Mouse (Mus musculus) forebrain, embryonic 12.5 days (tissue): ENCODE measurements around the gene Myof. TPM values are rescaled to one million over a fixed set of nuclear protein-coding genes. Genes with fewer than 3 reads are reported as not detected.

ENCODE experiments used
- ATAC-seq: fragments of 200-750 bp; cut with Nextera tagmentation; 2 replicates; pipeline ENCODE4 v1.8.0; 2017; ENCODE audit warnings: moderate TSS enrichment; ENCODE audit not compliant: low FRiP score
- H3K27ac ChIP-seq: fragments of 300-500 bp; sonication (generic); 2 replicates; pipeline ENCODE4 v1.5.1; 2016; ENCODE audit warnings: mild to moderate bottlenecking
- H3K27me3 ChIP-seq: fragments of 300-500 bp; sonication (generic); 2 replicates; pipeline ENCODE4 v1.6.1; 2016; ENCODE audit warnings: mild to moderate bottlenecking
- H3K36me3 ChIP-seq: fragments of 300-500 bp; sonication (generic); replicated peaks from 2 replicates; pipeline ENCODE4 v1.6.1; 2016; ENCODE audit warnings: mild to moderate bottlenecking
- H3K4me1 ChIP-seq: fragments of 300-500 bp; sonication (generic); 2 replicates; pipeline ENCODE4 v1.6.1; 2016
- H3K4me2 ChIP-seq: fragments of 300-500 bp; sonication (generic); 2 replicates; pipeline ENCODE4 v1.6.1; 2016; ENCODE audit warnings: mild to moderate bottlenecking, moderate library complexity
- H3K4me3 ChIP-seq: fragments of 300-500 bp; sonication (generic); replicated peaks from 2 replicates; pipeline ENCODE4 v1.5.1; 2016; ENCODE audit warnings: mild to moderate bottlenecking
- H3K9ac ChIP-seq: fragments of 300-500 bp; sonication (generic); 2 replicates; pipeline ENCODE4 v1.6.1; 2016; ENCODE audit warnings: mild to moderate bottlenecking
- H3K9me3 ChIP-seq: fragments of 300-500 bp; sonication (generic); 2 replicates; pipeline ENCODE4 v1.6.1; 2016
- WGBS: fragments of 180-500 bp; shearing (Covaris S2); methylation state at CpG from one replicate; pipeline ENCODE4 v1.1.7; 2016; 5-methylcytosine and 5-hydroxymethylcytosine counted together
- polyA plus RNA-seq: library from polyadenylated mRNA; unstranded; fragments of >200 nt; fragmentation: Nextera tagmentation; extraction: Ambion mirVana; gene quantifications from 2 replicates; pipeline ENCODE4 v1.2.1, GENCODE M21; 2016

Myof gene
- polyA plus RNA-seq, 1 experiment from 2014 or later: 2.9 TPM

- Histone ChIP-seq H3K27me3 (0 out of 2 replicates have a peak, but pooled peaks cover 4% of the 10 kb centered on the region), H3K9ac (no peak overlapping the region), H3K27ac (no peak overlapping the region), H3K4me3 (no peak overlapping the region), H3K4me2 (no peak overlapping the region), H3K4me1 (no peaks in the 10 kb centered on the region), H3K9me3 (no peaks in the 10 kb centered on the region), H3K36me3 (no peaks in the 10 kb centered on the region)
- no peak for ATAC-seq
- WGBS: 86% methylated on average over 2 of the region's 2 CpGs
Measured at GRCm38 (mm10) chr19:38034696-38035095, 8.7 kb downstream of the Myof start.

- 89% methylated on average over 2 of the region's 2 CpGs for WGBS
- Histone ChIP-seq H3K4me3 (no peak overlapping the region), H3K4me1 (no peaks in the 10 kb centered on the region), H3K27ac (no peak overlapping the region), H3K4me2 (no peak overlapping the region), H3K27me3 (0 out of 2 replicates have a peak, but pooled peaks cover 4% of the 10 kb centered on the region), H3K9ac (no peak overlapping the region), H3K9me3 (no peaks in the 10 kb centered on the region), H3K36me3 (no peaks in the 10 kb centered on the region)
- ATAC-seq: no peak
Measured at GRCm38 (mm10) chr19:38033735-38034057, 9.7 kb downstream of the Myof start.

GRCm38 (mm10) chr19:38032993-38033734 lies 10.2 kb downstream of the Myof start:
- Histone ChIP-seq H3K36me3 (no peaks in the 10 kb centered on the region), H3K9ac (no peak overlapping the region), H3K9me3 (no peaks in the 10 kb centered on the region), H3K4me3 (no peak overlapping the region), H3K27me3 (0 out of 2 replicates have a peak, but pooled peaks cover 4% of the 10 kb centered on the region), H3K4me1 (no peaks in the 10 kb centered on the region), H3K27ac (no peak overlapping the region), H3K4me2 (no peak overlapping the region)
- 83% methylated on average over 15 of the region's 15 CpGs for WGBS
- ATAC-seq: no peak

- no peaks in the 10 kb centered on the region for H3K36me3 ChIP-seq
- no peak for ATAC-seq
- 0 out of 2 replicates have a peak, but pooled peaks cover 2% of the 10 kb centered on the region for H3K4me1 ChIP-seq
- no peak overlapping the region for H3K9ac ChIP-seq
- H3K4me2 ChIP-seq: no peak overlapping the region
- 74% methylated on average over 9 of the region's 9 CpGs for WGBS
- H3K9me3 ChIP-seq: no peaks in the 10 kb centered on the region
- H3K4me3 ChIP-seq: no peak overlapping the region
- H3K27ac ChIP-seq: no peak overlapping the region
- 0 out of 2 replicates have a peak, but pooled peaks cover 4% of the 10 kb centered on the region for H3K27me3 ChIP-seq
Measured at GRCm38 (mm10) chr19:38031144-38031543, 12.2 kb downstream of the Myof start.

GRCm38 (mm10) chr19:38030673-38031137 lies 12.7 kb downstream of the Myof start:
- 11% methylated on average over 8 of the region's 23 CpGs for WGBS
- Histone ChIP-seq H3K27me3 (0 out of 2 replicates have a peak, but pooled peaks cover 4% of the 10 kb centered on the region), H3K9me3 (no peaks in the 10 kb centered on the region), H3K4me3 (no peak overlapping the region), H3K9ac (no peak overlapping the region), H3K27ac (no peak overlapping the region), H3K4me1 (0 out of 2 replicates have a peak, but pooled peaks cover 5% of the 10 kb centered on the region), H3K4me2 (0 out of 2 replicates have a peak overlapping the region, but pooled peaks have one; percentile 15), H3K36me3 (no peaks in the 10 kb centered on the region)
- ATAC-seq: peak; percentile 64; the same call in 1 of the 2 replicates

- H3K27ac ChIP-seq: no peak overlapping the region
- H3K9me3 ChIP-seq: no peaks in the 10 kb centered on the region
- H3K4me3 ChIP-seq: no peak overlapping the region
- no peak overlapping the region for H3K4me2 ChIP-seq
- H3K27me3 ChIP-seq: 0 out of 2 replicates have a peak, but pooled peaks cover 4% of the 10 kb centered on the region
- 82% methylated on average over 3 of the region's 3 CpGs for WGBS
- no peaks in the 10 kb centered on the region for H3K36me3 ChIP-seq
- H3K9ac ChIP-seq: no peak overlapping the region
- ATAC-seq: no peak
- H3K4me1 ChIP-seq: 0 out of 2 replicates have a peak, but pooled peaks cover 10% of the 10 kb centered on the region
Measured at GRCm38 (mm10) chr19:38029871-38030270, 13.5 kb downstream of the Myof start.

GRCm38 (mm10) chr19:38029292-38029691 lies 14.1 kb downstream of the Myof start:
- no peak for ATAC-seq
- H3K9ac ChIP-seq: no peak overlapping the region
- no peak overlapping the region for H3K4me2 ChIP-seq
- no peaks in the 10 kb centered on the region for H3K9me3 ChIP-seq
- H3K36me3 ChIP-seq: no peaks in the 10 kb centered on the region
- H3K4me3 ChIP-seq: no peak overlapping the region
- no peak overlapping the region for H3K27ac ChIP-seq
- WGBS: 88% methylated on average over 3 of the region's 3 CpGs
- H3K4me1 ChIP-seq: 0 out of 2 replicates have a peak, but pooled peaks cover 11% of the 10 kb centered on the region
- 0 out of 2 replicates have a peak, but pooled peaks cover 4% of the 10 kb centered on the region for H3K27me3 ChIP-seq

GRCm38 (mm10) chr19:38027881-38028521 lies 15.4 kb downstream of the Myof start:
- Histone ChIP-seq H3K9me3 (no peaks in the 10 kb centered on the region), H3K27me3 (0 out of 2 replicates have a peak, but pooled peaks cover 4% of the 10 kb centered on the region), H3K4me1 (peaks cover 11% of the 10 kb centered on the region; the same call in 1 of the 2 replicates), H3K9ac (no peak overlapping the region), H3K36me3 (no peaks in the 10 kb centered on the region), H3K27ac (no peak overlapping the region), H3K4me3 (no peak overlapping the region), H3K4me2 (no peak overlapping the region)
- no peak for ATAC-seq
- 76% methylated on average over 10 of the region's 10 CpGs for WGBS

- H3K4me1 ChIP-seq: peaks cover 11% of the 10 kb centered on the region; the same call in 1 of the 2 replicates
- H3K27ac ChIP-seq: no peak overlapping the region
- H3K27me3 ChIP-seq: 0 out of 2 replicates have a peak, but pooled peaks cover 4% of the 10 kb centered on the region
- H3K4me3 ChIP-seq: no peak overlapping the region
- WGBS: 85% methylated on average over 6 of the region's 6 CpGs
- no peaks in the 10 kb centered on the region for H3K9me3 ChIP-seq
- H3K36me3 ChIP-seq: no peaks in the 10 kb centered on the region
- H3K9ac ChIP-seq: no peak overlapping the region
- no peak for ATAC-seq
- no peak overlapping the region for H3K4me2 ChIP-seq
Measured at GRCm38 (mm10) chr19:38027389-38027788, 16.0 kb downstream of the Myof start.

- no peak for ATAC-seq
- H3K27ac ChIP-seq: no peak overlapping the region
- H3K27me3 ChIP-seq: 0 out of 2 replicates have a peak, but pooled peaks cover under 1% of the 10 kb centered on the region
- 76% methylated on average over 8 of the region's 8 CpGs for WGBS
- no peak overlapping the region for H3K4me3 ChIP-seq
- no peaks in the 10 kb centered on the region for H3K36me3 ChIP-seq
- no peak overlapping the region for H3K9ac ChIP-seq
- no peak overlapping the region for H3K4me2 ChIP-seq
- H3K4me1 ChIP-seq: peaks cover 11% of the 10 kb centered on the region; the same call in 1 of the 2 replicates
- H3K9me3 ChIP-seq: no peaks in the 10 kb centered on the region
Measured at GRCm38 (mm10) chr19:38026211-38026624, 17.2 kb downstream of the Myof start.

GRCm38 (mm10) chr19:38025254-38026041 lies 17.9 kb downstream of the Myof start:
- H3K4me3 ChIP-seq: no peak overlapping the region
- ATAC-seq: no peak
- no peak overlapping the region for H3K9ac ChIP-seq
- peaks cover 11% of the 10 kb centered on the region; the same call in 1 of the 2 replicates for H3K4me1 ChIP-seq
- H3K27ac ChIP-seq: no peak overlapping the region
- H3K27me3 ChIP-seq: no peaks in the 10 kb centered on the region
- no peaks in the 10 kb centered on the region for H3K9me3 ChIP-seq
- no peak overlapping the region for H3K4me2 ChIP-seq
- H3K36me3 ChIP-seq: no peaks in the 10 kb centered on the region
- WGBS: 36% methylated on average over 8 of the region's 9 CpGs

GRCm38 (mm10) chr19:38023603-38024002 lies 19.8 kb downstream of the Myof start:
- no peak overlapping the region for H3K4me3 ChIP-seq
- H3K36me3 ChIP-seq: no peaks in the 10 kb centered on the region
- ATAC-seq: no peak
- no peaks in the 10 kb centered on the region for H3K9me3 ChIP-seq
- no peak overlapping the region for H3K27ac ChIP-seq
- no peak overlapping the region for H3K4me2 ChIP-seq
- peaks cover 11% of the 10 kb centered on the region; the same call in 1 of the 2 replicates for H3K4me1 ChIP-seq
- H3K27me3 ChIP-seq: no peaks in the 10 kb centered on the region
- 35% methylated on average over 4 of the region's 4 CpGs for WGBS
- no peak overlapping the region for H3K9ac ChIP-seq
